Mouse (Mus musculus): Measurements from ENCODE around the gene Cdk5rap3.

Gene Cdk5rap3

GRCm38 (mm10) chr11:96895886-96896285, 20.4 kb downstream of the Cdk5rap3 start:
- DNase-seq, result no peak

GRCm38 (mm10) chr11:96893203-96893842, 23.0 kb downstream of the Cdk5rap3 start:
- no peak for DNase-seq

GRCm38 (mm10) chr11:96891784-96892527, 24.3 kb downstream of the Cdk5rap3 start:
- no peak for DNase-seq

GRCm38 (mm10) chr11:96886942-96887546, 29.3 kb downstream of the Cdk5rap3 start:
- no peak for DNase-seq

- DNase-seq, result no peak
Measured at GRCm38 (mm10) chr11:96885901-96886340, 30.4 kb downstream of the Cdk5rap3 start.

GRCm38 (mm10) chr11:96880296-96880695, 36.0 kb downstream of the Cdk5rap3 start:
- no peak for DNase-seq

GRCm38 (mm10) chr11:96879359-96879758, 36.9 kb downstream of the Cdk5rap3 start:
- no peak for DNase-seq

GRCm38 (mm10) chr11:96878715-96879114, 37.6 kb downstream of the Cdk5rap3 start:
- no peak for DNase-seq

- no peak for DNase-seq
Measured at GRCm38 (mm10) chr11:96877071-96877470, 39.2 kb downstream of the Cdk5rap3 start.

- no peak for DNase-seq
Measured at GRCm38 (mm10) chr11:96876300-96877040, 39.8 kb downstream of the Cdk5rap3 start.

- DNase-seq, result peak; percentile 59
Measured at GRCm38 (mm10) chr11:96875745-96876144, 40.6 kb downstream of the Cdk5rap3 start.

- no peak for DNase-seq
Measured at GRCm38 (mm10) chr11:96875270-96875669, 41.0 kb downstream of the Cdk5rap3 start.

- no peak for DNase-seq
Measured at GRCm38 (mm10) chr11:96873601-96874140, 42.6 kb downstream of the Cdk5rap3 start.

- DNase-seq, result no peak
Measured at GRCm38 (mm10) chr11:96872441-96873379, 43.6 kb downstream of the Cdk5rap3 start.

- DNase-seq, result peak; percentile 58
Measured at GRCm38 (mm10) chr11:96867149-96867548, 49.1 kb downstream of the Cdk5rap3 start.

- peak; percentile 58 for DNase-seq
Measured at GRCm38 (mm10) chr11:96863206-96863995, 52.9 kb downstream of the Cdk5rap3 start.

- DNase-seq, result no peak
Measured at GRCm38 (mm10) chr11:96862534-96862933, 53.8 kb downstream of the Cdk5rap3 start.

GRCm38 (mm10) chr11:96861878-96862289, 54.4 kb downstream of the Cdk5rap3 start:
- DNase-seq, result peak; percentile 93

- no peak for DNase-seq
Measured at GRCm38 (mm10) chr11:96861446-96861845, 54.9 kb downstream of the Cdk5rap3 start.

GRCm38 (mm10) chr11:96860564-96860963, 55.7 kb downstream of the Cdk5rap3 start:
- peak; percentile 84 for DNase-seq

- DNase-seq, result no peak
Measured at GRCm38 (mm10) chr11:96859635-96860034, 56.7 kb downstream of the Cdk5rap3 start.

All from cerebellum, adult 9-11 months (tissue).